Mouse (Mus musculus) lung, postnatal 10 days (tissue): ENCODE data around the gene Kcnh6.
"Not testable (repeated sequence)": the region's sequence is repeated elsewhere in the genome, so short reads cannot be mapped to it uniquely, and the experiment has no call there.

Experiments used
- DNase-seq: peaks from one replicate; pipeline ENCODE4 v3.0.0; 2021

Gene Kcnh6

DNA sequence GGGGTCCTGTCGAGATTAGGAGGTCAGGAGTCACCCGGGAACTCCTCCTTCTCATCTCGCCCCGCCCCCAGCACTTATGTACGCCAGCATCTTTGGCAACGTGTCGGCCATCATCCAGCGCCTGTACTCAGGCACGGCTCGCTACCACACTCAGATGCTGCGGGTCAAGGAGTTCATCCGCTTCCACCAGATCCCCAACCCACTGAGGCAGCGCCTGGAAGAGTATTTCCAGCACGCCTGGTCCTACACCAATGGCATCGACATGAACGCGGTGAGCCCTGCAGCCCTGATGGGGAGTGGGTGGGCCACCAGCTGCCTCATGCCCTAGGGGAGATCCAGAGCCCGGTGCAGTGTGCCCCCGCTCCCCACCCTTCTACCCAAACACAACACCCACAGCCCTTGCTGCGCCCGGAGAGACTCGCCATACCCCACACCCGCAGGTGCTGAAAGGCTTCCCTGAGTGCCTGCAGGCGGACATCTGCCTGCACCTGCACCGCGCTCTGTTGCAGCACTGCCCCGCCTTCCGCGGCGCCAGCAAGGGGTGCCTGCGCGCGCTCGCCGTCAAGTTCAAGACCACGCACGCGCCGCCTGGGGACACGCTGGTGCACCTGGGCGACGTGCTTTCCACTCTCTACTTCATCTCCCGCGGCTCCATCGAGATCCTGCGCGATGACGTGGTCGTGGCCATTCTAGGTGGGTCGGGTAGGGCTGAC lies 12.3 kb downstream of the Kcnh6 start:
- DNase-seq = no peak

DNA sequence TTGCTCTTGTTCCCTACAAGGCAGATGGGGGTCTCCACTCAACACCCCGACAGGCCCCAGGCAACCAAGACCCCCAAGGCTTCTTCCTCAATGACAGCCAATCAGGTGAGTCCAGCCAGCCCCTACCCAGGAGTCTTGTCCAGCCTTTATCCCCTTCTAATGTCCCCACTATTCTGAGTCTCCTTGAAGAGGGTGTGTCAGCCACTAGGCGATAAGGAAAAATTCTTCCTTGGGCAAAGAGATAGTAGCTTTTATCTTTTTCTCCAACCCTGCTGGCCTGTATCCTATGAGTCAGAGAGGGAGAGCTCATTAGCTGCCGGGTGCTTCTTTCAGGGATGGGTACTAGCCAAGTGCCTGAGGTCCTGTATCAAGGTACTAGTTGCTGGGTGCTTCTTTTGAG lies 17.9 kb downstream of the Kcnh6 start:
- DNase-seq = no peak

DNA sequence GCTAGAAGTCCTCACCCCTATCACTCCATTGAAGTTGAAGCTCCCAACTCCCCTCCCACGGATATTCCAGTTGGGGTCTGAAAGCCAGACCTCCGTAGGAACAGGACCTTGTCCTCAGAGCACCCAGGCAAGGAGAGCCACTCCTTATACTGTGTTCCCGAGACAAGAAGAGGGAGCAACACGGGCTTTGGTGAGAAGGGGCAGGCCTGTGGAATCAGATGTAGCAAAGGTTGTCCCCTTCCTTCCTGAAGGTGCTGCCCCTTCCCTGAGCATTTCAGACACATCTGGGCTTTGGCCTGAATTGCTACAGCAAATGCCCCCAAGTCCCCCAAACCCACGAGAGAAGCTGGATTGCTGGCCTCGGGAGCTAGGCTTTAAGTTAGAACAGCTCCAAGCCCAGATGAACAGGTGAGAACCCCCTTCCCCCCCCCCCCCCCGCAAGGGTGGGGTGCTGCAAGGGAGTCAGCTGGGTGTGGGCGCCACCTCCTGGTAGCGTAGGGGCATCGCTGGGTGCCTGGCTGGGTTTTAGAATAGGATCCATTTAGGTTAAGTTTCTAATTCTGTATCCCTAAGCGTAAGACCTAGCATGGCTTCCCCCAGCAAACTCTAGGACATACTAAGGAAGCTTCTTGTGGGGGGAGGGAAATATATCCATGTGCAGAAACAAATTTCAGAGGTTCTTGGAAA lies 18.7 kb downstream of the Kcnh6 start:
- peak; percentile 70 for DNase-seq

DNA sequence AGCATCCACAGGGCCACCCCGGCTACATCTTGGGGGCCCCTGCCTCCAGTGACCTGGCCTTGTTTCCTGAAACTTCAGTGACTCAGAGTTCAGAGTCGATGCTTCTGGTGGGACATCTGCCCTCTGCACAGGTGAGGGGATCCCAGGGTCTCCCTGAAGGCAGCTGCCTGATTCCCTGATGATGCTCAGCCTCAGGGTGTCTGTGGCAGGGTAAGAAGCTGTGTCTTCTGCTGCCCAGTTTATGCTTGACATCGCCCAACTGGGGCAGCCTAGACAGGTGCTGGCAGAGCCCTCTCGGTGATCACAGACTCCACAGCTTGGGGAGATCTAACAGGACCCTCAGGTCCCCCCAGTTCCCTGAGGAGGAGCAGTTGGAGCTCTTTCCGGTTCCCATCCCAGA lies 19.7 kb downstream of the Kcnh6 start:
- DNase-seq = no peak

DNA sequence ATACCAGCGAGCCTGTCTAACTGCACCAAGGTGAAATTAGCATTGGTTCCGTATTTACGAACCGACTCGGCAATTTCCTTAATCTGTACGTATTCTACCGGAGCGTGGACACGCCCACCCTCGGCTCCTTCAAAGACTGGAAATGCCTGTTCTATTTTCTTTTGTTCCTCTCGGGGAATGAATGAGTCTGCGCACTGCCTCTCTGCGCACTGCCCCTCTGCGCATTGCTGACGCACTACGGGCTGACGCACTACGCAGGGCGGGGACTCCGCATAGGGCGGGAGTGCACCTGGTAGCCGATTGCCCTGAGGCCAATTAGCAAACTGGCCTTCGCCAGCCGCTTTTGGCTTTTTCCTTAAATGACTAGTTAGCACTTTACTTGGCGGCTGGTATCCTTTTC lies 24.1 kb downstream of the Kcnh6 start:
- DNase-seq = not testable (repeated sequence)

DNA sequence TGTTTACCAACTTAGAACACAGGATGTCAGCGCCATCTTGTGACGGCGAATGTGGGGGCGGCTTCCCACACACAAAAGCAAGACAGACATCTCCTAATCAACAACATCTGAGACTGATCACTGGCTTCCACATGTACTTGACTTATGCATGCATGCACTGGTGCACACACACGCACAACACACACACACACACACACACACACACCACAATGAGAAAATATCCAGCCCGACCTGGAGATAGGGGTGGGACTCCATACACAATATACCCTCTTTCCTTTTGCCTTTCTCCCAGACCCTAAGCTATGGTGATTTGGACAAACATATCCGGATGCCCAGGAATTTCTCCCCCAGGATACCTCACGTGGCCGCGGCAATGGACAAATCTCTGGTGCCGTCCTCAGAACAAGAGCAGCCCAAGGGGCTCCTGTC lies 25.6 kb downstream of the Kcnh6 start:
- peak; percentile 53 for DNase-seq

DNA sequence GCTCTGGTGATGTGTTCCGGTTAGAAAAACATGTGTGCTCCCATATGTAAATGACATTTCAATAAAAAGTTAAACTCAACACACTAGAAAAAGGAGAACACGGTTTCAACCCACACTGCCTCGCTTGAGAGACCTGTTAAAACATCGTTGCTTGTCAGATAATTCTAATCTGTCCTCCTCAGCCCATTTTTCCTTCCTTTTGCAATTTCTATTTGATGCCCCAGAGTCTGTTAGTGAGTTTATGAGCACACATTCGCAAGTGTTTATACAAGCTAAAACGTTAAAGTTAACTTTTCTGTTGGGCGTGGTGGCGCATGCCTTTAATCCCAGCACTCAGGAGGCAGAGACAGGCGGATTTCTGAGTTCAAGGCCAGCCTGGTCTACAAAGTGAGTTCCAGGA lies 27.1 kb downstream of the Kcnh6 start:
- DNase-seq = no peak

DNA sequence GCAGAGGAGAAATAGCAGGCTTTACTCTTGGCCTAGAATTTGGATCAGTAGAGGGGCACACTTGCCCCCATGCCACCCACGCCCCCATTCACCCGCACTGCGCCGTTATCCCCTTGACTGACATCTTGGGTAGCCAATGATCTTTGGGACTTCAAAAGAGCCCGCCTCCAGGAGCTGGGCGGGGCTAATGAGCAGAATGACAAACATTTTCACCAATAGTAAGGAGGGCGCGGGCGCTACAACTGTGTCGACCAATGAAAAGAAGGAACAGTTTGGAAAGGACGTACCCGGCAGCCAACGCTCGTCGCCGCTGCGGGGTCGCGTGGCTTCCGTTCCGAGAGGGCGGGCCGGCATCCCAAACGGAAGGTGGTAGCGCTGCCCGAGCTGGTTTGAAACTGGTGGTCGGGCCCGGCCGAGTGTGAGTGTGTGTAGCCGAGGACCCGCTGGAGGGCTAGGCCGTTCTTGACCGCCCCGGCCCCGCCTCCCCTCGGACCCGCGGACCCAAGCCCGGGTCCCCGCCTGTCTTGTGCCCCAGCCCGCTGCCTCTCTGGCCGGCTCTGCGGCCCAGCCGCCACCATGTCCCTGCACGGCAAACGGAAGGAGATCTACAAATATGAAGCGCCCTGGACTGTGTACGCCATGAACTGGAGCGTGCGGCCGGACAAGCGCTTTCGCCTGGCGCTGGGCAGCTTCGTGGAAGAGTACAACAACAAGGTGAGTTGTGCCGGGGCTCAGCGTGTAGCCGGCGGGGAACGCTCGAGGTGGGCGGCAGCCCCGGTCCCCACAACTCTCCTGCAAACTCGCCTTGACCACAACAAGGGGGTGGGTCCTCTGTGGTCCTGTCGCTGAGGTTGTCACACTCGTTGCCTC lies 28.9 kb downstream of the Kcnh6 start, which contains the start of gene Dcaf7:
TSS of gene Dcaf7 (plus strand) at position 325 of the 870 bp plus-strand sequence.
- DNase-seq = peak; percentile 98

DNA sequence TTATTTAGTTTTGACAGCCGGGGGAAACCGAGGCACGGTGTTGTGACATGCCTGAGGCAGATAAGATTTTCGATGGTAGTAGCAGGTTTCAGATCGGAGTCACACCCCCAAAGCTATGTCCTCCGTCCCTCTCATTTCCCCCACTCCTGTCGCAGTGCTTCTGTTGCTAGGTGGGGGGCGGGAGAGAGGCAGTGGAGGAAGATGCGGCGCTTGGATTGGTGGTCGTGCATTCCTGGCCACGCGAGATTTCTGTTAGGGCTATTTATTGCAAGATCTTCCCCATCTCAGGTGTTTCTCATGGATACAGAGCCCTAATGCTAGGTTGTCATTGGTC lies 29.5 kb downstream of the Kcnh6 start:
- DNase-seq = peak; percentile 70

DNA sequence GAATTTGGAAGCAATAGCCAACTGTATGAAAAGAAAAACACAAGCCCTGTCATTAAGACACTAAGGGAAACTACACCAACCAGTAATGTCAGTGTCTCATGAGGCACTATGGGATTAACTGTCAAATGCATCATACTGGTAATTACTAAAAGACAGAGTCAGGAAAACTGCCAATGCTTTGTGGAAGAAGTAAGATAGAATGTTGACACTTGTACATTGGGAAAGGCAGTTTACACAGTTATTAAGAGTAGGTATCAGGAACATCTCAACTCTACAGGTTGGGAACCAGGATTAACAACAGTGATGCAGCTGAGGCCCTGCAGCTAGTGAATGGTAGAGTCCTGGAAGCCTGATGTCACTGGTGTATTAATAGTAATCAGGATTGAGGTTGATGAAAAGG lies 36.4 kb downstream of the Kcnh6 start:
- no peak for DNase-seq

DNA sequence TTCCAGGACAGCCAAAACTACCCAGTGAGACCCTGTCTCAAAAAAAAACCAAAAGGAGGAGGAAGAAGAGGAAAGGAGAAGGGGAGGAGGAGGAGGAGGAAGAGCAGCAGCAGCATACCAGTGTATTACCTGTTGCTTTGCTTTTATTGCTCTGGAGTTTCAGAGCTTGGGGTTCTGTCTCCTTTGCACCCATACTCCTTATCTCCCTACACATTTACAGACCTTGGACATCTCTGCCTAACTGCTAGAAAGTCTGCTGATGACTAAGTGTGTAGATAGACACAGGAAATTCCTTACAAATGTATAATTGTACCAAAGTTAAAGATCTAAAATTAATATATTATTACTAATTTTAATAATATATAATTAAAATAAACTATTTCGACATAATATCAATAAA lies 37.3 kb downstream of the Kcnh6 start:
- DNase-seq = no peak

DNA sequence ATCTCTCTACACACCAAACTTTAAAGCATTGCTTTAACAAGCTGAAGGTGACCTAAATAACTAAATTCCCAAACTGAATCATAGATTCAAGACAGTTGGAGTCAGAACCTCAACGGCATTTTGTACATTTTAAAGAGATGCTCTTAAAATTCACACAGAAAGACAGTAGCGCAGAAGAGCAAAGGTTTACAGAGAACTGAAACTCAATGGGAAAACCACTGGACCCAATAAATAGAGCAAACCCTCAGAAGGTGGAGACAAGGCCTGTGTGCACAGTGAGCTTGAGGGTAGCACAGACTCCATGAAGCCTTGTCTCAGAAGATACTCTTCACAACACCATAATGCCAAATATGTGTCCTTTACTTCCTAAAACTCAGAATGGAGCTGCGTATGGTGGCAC lies 37.9 kb downstream of the Kcnh6 start:
- no peak for DNase-seq

DNA sequence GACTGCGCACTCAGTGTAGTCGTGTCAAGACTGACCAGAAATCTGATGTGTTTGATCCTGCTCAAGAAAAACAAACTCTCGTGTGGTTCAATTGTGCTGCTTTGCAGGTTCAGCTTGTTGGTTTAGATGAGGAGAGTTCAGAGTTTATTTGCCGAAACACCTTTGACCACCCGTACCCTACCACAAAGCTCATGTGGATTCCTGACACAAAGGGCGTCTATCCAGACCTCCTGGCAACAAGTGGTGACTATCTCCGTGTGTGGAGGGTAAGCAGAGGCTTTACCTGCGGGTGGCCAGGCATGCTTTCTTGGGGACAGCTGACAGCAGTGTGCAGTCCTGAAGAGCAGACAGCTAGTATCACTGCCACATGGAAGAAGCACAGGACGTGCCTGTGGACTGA lies 38.7 kb downstream of the Kcnh6 start:
- DNase-seq = no peak

DNA sequence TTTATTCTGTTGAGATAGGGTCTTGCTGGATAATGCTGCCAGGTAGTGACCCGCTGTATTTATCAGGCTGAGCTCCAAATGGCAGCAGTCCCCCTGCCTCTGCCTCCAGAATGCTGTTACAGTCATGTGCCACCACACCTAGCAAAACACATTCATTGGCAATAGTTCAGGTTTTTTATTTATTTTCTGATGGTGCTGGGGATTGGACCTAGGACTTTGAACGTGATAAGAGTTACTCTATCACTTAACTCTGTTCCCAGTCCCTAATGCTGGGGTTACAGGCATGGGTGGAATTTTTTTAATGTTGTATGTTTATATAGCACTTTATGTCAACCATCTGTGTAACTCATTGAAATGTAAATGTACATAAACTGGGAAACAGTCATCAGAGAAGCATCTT lies 46.0 kb downstream of the Kcnh6 start:
- DNase-seq = no peak

DNA sequence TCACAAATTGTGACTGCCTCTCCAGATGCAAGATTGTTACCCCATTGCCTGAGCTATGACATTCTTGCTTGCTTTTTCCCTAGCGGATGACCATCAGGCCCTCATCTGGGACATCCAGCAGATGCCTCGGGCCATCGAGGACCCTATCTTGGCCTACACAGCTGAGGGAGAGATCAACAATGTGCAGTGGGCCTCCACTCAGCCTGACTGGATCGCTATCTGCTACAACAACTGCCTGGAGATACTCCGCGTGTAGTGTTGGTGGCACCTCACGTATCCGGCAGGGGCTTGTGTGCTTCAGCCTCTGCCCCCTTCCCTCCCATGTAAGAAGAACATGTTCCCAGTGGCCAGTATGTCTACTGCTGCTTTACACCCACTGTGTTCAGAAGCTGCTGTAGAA lies 46.7 kb downstream of the Kcnh6 start:
- no peak for DNase-seq

DNA sequence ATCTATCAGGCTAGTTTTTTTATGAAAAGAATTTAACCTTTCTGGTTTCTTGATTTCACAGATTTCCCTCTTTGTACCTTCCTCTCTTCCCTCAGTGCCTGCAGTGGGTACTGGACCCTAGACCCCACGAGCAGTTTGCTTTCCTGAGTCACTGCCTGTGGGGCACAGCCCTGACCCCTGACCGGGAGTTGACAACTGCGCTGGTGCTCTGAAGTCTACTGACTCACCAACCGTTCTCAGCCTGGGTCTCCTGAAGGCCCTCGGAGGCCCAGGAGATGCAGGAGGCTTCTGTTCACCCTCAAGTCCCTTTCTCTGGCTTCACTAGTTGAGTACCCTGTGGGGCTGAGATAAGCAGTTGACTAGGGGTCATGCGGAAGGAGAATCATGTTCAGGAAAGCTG lies 47.4 kb downstream of the Kcnh6 start:
- DNase-seq = no peak

DNA sequence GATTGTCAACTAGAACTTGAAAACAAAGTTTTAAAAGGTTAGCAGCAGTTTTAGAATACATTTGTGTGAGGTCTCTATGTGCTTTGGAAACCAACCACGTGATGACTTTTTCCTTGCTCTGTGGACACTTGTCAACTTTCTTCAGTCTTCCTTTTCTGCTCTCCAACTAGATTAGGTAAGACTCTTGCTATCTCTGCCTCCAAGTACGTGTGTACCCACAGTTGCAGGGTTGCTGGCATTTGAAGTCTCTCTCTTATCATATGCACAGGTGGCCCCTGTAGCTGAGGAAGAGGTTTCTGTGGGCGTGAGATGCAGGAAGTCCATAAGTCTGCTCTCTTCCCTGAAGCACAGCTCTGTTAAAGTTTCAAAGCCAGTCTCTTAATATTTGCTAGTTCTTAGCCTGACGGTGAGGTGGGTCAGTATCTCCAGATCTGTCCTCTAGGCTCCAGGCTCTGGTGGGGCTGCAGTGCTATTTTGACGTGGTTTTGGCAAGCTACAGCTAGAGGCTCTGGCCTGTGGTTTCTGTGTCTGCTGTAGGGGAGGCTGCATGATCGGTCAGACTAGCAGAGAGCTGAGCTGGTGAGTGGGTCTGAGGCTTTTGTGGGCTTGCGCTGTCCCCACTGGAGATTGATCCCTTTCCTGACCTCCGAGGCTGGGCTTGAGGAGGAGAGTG lies 49.0 kb downstream of the Kcnh6 start:
- DNase-seq = no peak

DNA sequence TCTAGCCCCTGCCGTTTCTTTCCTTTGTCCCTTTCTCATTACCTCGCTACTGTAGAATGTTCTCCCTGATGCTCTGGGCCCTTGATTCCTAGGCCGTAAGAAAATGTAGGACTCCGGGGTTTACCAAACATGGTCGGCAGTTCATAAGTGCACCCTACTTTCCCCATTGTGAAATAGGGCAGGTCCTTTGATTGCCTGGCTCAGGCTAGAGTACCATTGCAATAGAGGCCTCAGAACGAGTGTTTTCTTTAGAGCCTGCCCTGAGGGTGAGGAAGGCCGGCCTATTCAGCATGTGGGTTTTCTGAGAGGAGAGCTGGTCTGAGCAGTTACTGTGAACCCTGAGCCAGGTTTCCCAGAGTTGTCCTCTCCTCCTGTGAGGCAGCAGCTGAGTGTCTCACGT lies 50.1 kb downstream of the Kcnh6 start:
- no peak for DNase-seq

DNA sequence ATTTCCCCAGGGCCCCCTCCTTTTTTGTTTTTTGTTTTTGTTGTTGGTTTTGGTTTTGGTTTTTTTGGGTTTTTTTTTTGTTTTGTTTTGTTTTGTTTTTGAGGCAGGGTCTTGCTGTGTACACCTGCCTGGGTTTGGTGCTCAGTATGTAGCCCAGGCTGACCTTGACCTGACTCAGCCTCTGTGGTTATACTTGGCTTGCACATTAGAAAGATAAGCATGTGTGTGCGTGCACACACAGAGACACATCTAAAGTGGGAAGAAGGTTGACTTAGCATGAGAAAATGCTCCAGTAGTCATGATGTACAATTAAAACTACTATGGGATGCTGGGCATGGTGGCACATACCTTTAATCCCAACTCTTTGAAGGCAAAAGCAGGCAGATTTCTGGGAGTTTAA lies 52.6 kb downstream of the Kcnh6 start:
- DNase-seq = no peak

DNA sequence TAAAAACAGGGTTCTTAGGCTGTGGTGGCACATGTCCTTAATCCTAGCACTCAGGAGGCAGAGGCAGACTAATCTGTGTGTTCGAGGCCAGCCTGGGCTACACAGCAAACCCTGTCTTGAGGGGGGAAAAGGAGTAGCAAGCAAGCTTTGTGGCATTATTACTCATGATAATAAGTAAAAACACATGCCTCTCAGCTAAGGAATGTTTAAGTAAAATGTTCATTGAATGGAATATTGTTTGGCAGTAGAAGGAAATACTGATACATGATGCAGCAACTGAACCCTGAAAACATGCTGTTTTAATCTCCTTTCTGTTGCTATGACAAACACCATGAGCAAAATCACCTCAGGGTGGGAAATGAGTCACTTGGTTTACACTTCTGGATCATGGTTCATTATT lies 53.4 kb downstream of the Kcnh6 start:
- DNase-seq = no peak

DNA sequence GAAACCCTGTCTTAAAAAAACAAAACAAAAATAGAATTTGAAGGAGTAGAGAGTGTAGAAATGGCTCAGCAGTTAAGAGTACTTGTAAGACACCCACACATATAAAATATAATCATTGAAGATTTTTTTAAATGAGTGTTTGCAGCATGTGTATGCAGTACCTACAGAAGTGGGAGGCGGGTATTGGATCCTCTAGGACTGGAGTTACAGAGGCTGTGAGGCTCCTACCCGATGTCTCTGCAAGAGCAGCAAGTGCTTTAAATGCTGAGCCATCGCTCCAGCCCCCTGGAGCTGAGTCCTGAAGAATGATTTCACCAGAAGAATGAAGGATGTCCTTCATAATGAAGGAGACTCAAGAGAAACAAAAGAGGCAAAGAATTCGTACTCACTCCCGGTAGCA lies 55.8 kb downstream of the Kcnh6 start:
- DNase-seq = no peak

DNA sequence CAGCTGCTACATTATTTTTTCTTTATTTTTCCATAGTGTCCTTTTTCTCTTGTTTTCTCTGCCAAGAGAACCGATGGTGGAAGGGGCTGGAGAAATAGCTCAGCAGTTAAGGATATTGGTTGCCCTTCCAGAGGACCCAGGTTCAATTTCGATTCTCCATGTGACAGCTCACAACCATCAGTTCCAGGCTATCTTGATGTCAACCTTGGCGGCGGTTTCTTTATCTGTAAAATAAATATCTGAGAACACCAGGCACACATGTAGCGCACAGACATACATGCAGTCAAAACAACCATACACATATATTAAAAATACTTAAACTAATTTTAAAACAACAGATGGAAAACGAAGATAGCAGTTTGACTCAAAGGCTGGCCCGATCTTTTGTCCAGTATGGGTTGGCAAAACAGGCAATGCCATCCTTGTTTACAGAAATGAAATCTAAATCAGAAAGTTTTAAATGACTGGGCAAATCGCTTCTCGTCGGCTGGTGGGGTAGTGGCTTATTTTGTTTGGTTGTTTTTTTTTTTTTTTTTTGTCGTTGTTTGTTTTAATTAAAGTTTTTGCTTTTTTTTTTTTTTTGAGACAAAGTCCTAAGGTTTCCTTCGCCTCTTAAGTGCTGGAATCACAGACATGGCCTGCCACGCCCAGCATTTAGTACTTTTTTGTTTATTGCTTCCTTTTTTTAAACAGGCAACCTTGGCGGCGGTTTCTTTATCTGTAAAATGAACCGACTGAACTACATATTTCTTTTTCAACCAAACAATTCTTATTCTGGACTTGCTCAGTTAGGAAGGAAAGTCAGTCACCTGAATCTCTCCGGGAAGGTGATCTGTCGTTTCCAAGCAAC lies 57.4 kb downstream of the Kcnh6 start:
- no peak for DNase-seq
